Mouse (Mus musculus): Measurements from ENCODE around the gene Gdf9.

The Gdf9 gene

GRCm38 (mm10) chr11:53445562-53445961 is 14.7 kb downstream of the Gdf9 start:
- no peak for DNase-seq (ENCODE audit: low spot score)

GRCm38 (mm10) chr11:53446183-53446582 is 15.4 kb downstream of the Gdf9 start:
- no peak for DNase-seq (ENCODE audit: low spot score)

GRCm38 (mm10) chr11:53447996-53448395 is 17.2 kb downstream of the Gdf9 start:
- DNase-seq (ENCODE audit: low spot score): no peak

- DNase-seq (ENCODE audit: low spot score): no peak
These were observed 17.7 kb downstream of the Gdf9 start for GRCm38 (mm10) chr11:53448529-53448928.

- no peak for DNase-seq (ENCODE audit: low spot score)
These were observed 19.4 kb downstream of the Gdf9 start for GRCm38 (mm10) chr11:53450070-53450705.

- no peak for DNase-seq (ENCODE audit: low spot score)
These were observed 20.5 kb downstream of the Gdf9 start for GRCm38 (mm10) chr11:53451361-53451760.

GRCm38 (mm10) chr11:53452396-53452795 is 21.6 kb downstream of the Gdf9 start:
- DNase-seq (ENCODE audit: low spot score): no peak

GRCm38 (mm10) chr11:53453031-53453430 is 22.2 kb downstream of the Gdf9 start:
- no peak for DNase-seq (ENCODE audit: low spot score)

GRCm38 (mm10) chr11:53456474-53457371 is 25.9 kb downstream of the Gdf9 start, which contains the start of the genes Gm10447 and Shroom1:
Gm10447 (minus strand) TSS chr11:53457110.
Shroom1 (plus strand) TSS chr11:53457205.
- DNase-seq (ENCODE audit: low spot score): peak; percentile 79

- DNase-seq (ENCODE audit: low spot score): peak; percentile 16
These were observed 26.6 kb downstream of the Gdf9 start for GRCm38 (mm10) chr11:53457372-53457954.

- no peak for DNase-seq (ENCODE audit: low spot score)
These were observed 28.2 kb downstream of the Gdf9 start for GRCm38 (mm10) chr11:53458996-53459395.

- DNase-seq (ENCODE audit: low spot score): no peak
These were observed 29.4 kb downstream of the Gdf9 start for GRCm38 (mm10) chr11:53460192-53460591.

GRCm38 (mm10) chr11:53461727-53462126 is 30.9 kb downstream of the Gdf9 start:
- peak; percentile 14 for DNase-seq (ENCODE audit: low spot score)

GRCm38 (mm10) chr11:53463551-53464424 is 33.0 kb downstream of the Gdf9 start:
- DNase-seq (ENCODE audit: low spot score): peak; percentile 60

- peak; percentile 91 for DNase-seq (ENCODE audit: low spot score)
These were observed 35.6 kb downstream of the Gdf9 start for GRCm38 (mm10) chr11:53466231-53466971.

- DNase-seq (ENCODE audit: low spot score): no peak
These were observed 38.6 kb downstream of the Gdf9 start for GRCm38 (mm10) chr11:53469294-53469967.

- peak; percentile 98 for DNase-seq (ENCODE audit: low spot score)
These were observed 39.3 kb downstream of the Gdf9 start, which contains the start of gene Gm9837 for GRCm38 (mm10) chr11:53469968-53470695. Gm9837 (minus strand) TSS chr11:53470479.

- DNase-seq (ENCODE audit: low spot score): peak; percentile 21
These were observed 41.9 kb downstream of the Gdf9 start for GRCm38 (mm10) chr11:53472709-53473108.

- no peak for DNase-seq (ENCODE audit: low spot score)
These were observed 44.8 kb downstream of the Gdf9 start for GRCm38 (mm10) chr11:53475620-53476019.

- peak; percentile 46 for DNase-seq (ENCODE audit: low spot score)
These were observed 47.0 kb downstream of the Gdf9 start for GRCm38 (mm10) chr11:53477833-53478232.

All from embryo, embryonic 10 days (tissue).